Mouse (Mus musculus): ENCODE measurements around the gene Zfyve28.

Gene Zfyve28

DNA sequence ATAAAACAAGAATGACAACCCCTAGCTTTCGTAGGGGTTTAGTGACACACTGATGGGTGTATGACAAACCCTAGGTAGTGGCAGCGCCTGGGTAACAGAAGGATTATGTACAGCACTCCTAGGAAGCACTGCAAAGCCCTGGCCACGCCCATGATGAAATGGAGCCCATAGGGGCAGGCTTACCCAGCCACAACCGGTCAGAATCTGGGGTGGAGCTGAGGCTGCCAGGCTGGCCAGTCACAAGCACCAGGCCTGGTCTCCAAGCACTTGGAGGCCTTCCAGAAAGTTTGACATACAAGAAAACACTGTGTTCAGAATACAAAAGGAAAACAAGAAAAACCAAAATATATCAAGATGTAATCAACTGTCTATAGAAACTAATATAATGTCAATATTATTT, 97.2 kb downstream of the Zfyve28 start:
- in situ Hi-C loops (cut with MboI; ENCODE audit: low pct_unique_long_range_greater_than_20kb in 1 of 2, low sequenced_read_pairs in 2 of 2, unreplicated experiment in 1 of 2) = no loop called here

DNA sequence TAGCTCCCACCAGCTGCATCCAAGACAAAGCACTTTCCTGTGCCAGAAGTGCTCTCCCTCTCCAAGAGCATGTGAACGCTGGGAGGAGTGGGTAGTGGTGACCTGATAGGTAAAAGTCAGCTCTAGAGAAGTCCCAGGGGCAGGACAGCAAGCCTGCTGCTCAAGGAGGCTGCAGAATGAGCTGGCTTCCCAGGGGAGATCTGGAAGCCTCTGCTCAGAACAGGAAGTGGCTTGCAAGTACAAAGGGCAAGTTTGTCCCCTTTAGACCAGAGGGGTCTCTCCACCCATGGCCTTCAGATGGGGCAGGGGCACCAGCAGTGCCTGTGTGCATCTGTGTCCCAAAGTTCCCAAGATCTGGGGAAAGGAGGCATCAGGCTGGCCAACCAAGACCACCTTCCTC, 98.7 kb downstream of the Zfyve28 start:
- in situ Hi-C loops (cut with MboI; ENCODE audit: low pct_unique_long_range_greater_than_20kb in 1 of 2, low sequenced_read_pairs in 2 of 2, unreplicated experiment in 1 of 2) = no loop called here

DNA sequence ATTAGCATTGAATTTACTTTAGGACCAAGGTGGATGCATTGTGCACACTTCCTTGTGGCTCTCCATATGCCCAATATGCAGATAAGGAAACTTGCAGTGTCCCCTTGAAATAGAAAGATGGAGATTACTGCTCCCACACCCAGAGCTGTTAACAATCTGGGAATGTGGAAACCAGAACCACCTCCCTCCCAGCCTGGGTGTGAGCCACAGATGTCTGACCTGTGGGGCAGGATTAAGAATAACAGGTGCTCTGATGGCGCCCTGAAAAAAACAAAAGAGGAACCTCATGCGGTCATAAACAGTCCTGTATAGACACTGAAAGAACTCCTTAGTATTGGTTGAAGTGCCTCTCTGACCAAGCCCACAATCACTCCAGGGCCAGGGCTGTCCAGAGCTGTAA, 99.4 kb downstream of the Zfyve28 start:
- in situ Hi-C loops (cut with MboI; ENCODE audit: low pct_unique_long_range_greater_than_20kb in 1 of 2, low sequenced_read_pairs in 2 of 2, unreplicated experiment in 1 of 2) = no loop called here

DNA sequence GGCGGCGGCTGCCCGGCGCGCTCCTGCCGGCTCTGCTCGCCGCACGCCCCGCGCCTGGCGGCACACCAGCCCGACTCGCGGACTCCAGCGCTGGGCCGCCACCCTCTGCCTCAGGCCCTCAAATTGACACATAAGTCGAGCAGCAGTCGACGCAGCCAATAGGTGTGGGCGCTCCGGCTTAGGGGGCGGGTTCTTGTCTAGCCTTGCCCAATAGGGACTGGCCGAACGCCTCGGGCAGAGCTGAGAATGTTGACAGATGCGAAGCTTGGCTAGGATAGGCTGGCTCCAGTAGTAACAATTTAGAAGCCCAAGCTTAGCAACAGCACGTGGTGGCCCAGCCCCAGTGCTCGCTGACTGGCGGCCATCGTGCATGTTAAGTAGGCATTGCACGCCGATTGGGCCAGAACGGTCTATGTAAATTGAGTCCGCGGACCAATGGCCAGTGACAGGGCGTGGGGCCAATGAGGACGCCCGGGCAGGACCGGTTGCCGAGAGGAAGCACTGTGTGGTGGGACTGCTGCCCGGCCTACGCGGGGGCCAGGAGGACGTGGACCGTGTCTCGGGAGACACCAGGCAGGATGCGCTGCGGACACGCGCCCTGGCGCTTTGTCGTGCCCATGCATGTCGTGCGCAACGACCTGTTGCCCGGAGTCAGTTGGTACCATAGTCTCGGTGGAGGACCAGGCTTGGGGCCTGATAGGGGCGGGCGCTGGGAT, 100.5 kb downstream of the Zfyve28 start, which contains the start of gene Mxd4:
TSS of gene Mxd4 (minus strand) at position 120 of the 716 bp plus-strand sequence.
- in situ Hi-C loops (cut with MboI; ENCODE audit: low pct_unique_long_range_greater_than_20kb in 1 of 2, low sequenced_read_pairs in 2 of 2, unreplicated experiment in 1 of 2) = no loop called here

DNA sequence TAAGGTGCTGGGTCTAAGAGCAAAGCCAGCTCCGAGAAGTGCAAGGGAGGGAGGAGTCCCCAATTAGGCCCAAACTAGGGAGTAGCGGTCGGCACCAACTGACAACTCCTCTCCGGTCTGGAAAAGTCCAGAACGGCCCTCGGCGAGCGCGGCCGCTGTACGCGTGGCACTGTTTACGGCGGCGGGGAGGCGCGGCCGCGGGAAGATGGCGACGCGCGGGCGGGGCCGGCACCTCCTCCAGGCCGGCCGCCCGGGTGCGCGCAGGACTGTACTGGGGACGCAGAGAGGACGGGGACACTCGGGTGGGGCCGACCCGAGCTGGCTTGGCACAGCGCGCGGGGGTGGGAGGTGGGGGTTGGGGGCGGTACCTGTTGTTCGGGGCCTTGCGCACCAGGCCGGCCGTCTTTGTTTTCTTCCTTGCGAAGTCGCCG, 101.3 kb downstream of the Zfyve28 start:
- in situ Hi-C loops (cut with MboI; ENCODE audit: low pct_unique_long_range_greater_than_20kb in 1 of 2, low sequenced_read_pairs in 2 of 2, unreplicated experiment in 1 of 2) = no loop called here

DNA sequence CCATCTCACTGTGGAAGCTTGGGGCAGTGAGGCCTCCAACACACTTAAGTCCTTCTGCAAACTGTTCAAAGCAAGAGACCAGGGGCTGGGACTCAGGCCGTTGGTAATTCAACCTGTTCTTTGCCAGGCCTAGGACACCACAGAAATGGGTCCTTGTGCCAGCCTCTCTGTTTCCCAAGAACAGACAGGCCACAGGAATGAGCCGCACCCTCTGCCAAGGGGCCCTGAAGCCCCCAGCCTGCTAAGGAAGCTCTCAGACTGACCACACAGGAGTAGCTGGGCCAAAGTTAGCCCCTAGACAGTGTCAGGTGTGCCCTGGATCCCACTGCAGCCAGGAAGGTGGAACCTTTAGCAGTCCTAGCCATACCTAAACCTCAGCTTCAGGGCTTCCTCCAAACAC, 101.9 kb downstream of the Zfyve28 start:
- in situ Hi-C loops (cut with MboI; ENCODE audit: low pct_unique_long_range_greater_than_20kb in 1 of 2, low sequenced_read_pairs in 2 of 2, unreplicated experiment in 1 of 2) = no loop called here

DNA sequence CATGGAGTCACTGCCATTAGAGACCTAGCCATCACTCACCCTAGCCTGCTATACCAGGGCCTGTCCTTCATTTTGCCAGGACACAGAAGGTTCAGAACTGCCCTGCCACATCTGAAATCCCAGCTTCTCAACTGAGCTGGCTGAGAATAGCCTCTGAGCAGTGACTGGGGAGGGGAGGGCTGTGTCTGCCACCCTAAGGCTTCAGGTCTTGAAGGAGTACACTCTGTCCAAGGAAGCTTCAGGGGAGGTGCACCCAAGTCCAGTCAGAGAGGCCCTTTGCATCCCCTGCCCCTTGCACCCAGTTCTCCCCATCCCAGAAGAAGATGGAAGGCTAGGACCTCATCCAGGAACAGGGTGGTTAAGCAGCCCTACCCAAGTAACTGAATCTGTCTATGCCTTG, 102.5 kb downstream of the Zfyve28 start:
- in situ Hi-C loops (cut with MboI; ENCODE audit: low pct_unique_long_range_greater_than_20kb in 1 of 2, low sequenced_read_pairs in 2 of 2, unreplicated experiment in 1 of 2) = no loop called here

DNA sequence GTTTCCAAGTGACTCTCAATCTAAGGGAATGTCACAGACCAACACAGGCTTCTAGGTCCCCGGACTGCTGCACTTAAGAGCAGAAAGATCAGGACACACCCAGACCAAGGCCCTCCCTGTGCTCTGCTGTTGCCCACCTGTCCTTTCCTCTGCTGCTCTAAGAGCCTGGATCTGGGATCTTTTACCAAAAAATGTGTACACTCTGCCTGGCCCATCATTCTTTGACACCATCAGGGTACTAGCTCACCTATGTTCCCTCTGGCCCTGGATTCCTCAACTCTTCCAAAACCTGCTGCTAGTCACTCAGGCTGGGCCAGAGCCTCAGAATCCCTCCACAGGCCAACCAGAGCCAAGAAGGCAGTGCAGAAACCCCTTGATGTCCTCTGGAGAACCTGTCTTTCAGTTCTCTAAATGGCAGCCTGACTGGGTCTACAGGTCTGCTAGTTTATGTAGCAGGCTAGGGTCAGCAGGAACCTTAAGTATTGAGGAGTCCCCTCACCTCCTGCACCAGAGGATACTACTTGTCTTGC, 103.1 kb downstream of the Zfyve28 start:
- in situ Hi-C loops (cut with MboI; ENCODE audit: low pct_unique_long_range_greater_than_20kb in 1 of 2, low sequenced_read_pairs in 2 of 2, unreplicated experiment in 1 of 2) = no loop called here

DNA sequence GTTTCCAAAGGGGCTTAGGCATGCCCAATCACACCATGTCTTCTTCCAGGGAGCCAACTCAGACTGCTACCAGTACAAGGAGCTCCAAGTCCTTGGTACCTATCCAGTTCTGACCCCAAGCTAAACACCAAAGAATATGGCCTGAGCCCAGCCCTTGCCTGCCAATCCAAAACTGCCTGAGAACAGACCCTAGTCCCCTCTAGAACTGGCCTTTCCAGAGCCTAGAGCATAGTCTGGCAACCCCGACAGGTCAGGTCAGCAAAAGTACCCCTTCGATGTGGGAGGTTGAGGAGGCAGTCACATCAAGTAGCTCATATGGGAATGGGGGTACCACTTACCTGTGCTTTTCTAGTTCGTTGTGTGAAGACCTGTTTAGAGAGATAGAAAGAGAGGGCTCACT, 104.3 kb downstream of the Zfyve28 start:
- in situ Hi-C loops (cut with MboI; ENCODE audit: low pct_unique_long_range_greater_than_20kb in 1 of 2, low sequenced_read_pairs in 2 of 2, unreplicated experiment in 1 of 2) = no loop called here

DNA sequence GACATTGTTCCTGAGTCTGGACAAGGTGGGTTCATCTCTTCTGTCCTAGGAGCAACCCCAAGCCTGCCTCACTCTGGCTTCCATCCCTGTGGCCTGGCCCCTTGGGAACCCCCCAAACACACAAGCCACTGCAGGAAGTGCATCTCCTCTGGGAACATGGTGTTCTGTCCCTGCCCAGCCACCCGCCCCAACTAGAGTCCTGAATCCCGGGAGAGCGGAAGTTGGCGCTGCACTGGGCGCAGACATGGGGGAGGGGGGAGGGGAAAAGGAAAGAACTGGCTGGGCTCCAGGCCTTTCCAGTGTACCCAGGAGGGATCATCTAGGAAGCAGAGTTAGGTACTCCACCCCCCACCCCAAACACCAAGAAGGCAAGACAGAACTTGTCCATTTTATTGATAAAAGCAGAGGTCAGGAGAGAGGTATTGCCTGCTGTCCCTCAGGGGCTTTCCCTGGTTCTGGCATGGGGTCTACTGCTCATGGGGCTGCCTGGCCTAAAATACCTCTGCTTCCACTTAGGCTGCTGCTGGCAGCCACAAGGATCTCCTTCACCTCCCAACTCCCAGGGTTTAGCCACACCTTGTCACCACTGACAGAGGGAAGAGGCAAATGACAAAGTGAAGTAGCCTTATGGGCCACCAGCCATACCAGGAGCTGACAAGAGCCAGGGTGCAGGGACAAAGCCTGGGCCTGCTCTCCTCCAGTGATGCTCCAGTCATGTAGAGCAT, 104.9 kb downstream of the Zfyve28 start:
- in situ Hi-C loops (cut with MboI; ENCODE audit: low pct_unique_long_range_greater_than_20kb in 1 of 2, low sequenced_read_pairs in 2 of 2, unreplicated experiment in 1 of 2) = no loop called here

DNA sequence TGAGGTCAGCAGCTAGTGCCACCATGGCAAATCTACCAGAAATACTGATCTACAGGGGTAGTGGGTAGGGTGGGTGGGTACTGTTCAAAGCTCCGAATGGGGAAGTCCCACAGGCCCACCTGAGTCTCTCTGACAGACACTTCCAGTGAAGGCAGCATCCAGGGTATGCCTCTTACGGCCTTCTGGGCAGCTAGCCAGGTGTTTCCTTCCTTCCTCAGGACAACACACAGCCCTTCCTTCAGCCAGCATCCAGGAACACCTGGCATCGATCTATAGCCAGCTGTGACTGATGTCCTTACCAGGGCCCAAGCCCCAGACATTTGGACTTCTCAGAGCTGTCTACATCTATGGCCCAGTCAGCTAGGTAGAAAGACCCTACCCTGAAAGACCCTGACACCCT, 105.8 kb downstream of the Zfyve28 start:
- in situ Hi-C loops (cut with MboI; ENCODE audit: low pct_unique_long_range_greater_than_20kb in 1 of 2, low sequenced_read_pairs in 2 of 2, unreplicated experiment in 1 of 2) = no loop called here

DNA sequence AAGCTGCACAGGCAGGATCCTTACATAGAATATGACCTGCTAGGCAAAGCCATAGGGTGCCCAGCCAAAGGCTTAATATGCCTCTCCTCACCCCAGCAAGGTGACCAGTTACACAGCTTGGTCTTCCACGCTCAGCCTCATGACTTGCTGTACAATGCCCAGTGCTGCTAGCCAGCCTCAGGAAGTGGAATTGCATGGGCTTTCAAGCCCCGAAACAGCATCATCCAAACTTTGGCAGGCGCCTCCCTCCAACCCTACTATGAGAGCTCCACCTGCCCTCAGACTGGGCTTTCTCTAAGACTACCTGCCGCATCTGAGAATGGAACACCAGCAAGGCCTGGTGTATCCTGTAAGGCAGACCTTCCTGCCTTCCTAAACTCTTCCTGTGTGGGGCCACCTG, 110.4 kb downstream of the Zfyve28 start:
- in situ Hi-C loops (cut with MboI; ENCODE audit: low pct_unique_long_range_greater_than_20kb in 1 of 2, low sequenced_read_pairs in 2 of 2, unreplicated experiment in 1 of 2) = no loop called here

DNA sequence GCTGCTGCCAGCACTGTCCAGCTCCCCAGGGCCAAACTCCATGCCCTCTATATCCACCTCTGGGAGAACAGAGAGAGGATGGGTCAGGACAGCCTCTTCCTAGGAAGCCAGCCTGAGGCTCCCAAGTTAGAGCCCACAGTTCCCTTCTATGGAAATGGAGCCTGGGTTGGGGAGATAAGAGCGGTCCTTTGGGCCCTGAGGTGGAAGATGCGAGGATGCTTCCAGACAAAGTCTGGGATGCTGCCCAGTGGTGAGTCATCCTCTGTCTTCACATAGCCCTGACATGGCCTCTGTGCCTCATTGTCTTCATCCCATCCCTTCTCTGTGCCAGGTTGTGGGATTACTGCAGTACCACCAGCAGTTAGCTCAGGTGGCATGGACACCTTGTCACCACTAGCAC, 111.2 kb downstream of the Zfyve28 start:
- in situ Hi-C loops (cut with MboI; ENCODE audit: low pct_unique_long_range_greater_than_20kb in 1 of 2, low sequenced_read_pairs in 2 of 2, unreplicated experiment in 1 of 2) = no loop called here

DNA sequence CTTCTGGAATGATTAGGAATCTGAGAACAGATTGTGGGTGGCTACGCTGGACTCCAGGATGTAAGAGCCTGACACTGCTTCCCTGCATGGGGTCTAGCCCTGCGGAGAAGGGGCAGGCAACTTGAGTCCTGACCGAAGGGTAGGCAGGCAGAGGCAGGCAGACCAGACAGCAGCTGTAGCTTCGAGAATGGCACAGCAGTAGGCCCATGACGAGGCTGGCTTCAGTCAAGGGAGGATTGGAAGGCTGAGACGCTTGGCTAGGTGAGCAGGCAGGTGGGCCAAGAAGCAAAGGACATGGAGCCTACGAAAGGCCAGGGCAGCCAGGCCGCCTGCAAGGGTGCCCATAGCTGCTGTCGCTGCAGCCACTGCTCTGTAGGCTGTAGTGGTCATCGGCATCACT, 111.6 kb downstream of the Zfyve28 start:
- in situ Hi-C loops (cut with MboI; ENCODE audit: low pct_unique_long_range_greater_than_20kb in 1 of 2, low sequenced_read_pairs in 2 of 2, unreplicated experiment in 1 of 2) = no loop called here

DNA sequence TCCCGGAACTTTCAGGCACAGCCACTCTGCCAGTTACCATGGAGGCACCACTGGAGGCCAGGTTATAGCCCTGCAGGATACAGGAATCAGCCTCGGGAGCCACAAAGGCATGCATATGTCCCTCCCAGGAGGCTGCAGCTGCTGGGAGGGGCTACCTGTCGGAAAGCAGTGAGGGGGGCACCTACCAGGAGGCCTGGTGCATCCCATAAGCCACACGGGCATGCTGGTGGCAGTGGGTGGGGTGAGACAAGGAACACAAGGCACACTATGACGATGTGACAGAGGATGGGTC, 112.9 kb downstream of the Zfyve28 start:
- in situ Hi-C loops (cut with MboI; ENCODE audit: low pct_unique_long_range_greater_than_20kb in 1 of 2, low sequenced_read_pairs in 2 of 2, unreplicated experiment in 1 of 2) = no loop called here

DNA sequence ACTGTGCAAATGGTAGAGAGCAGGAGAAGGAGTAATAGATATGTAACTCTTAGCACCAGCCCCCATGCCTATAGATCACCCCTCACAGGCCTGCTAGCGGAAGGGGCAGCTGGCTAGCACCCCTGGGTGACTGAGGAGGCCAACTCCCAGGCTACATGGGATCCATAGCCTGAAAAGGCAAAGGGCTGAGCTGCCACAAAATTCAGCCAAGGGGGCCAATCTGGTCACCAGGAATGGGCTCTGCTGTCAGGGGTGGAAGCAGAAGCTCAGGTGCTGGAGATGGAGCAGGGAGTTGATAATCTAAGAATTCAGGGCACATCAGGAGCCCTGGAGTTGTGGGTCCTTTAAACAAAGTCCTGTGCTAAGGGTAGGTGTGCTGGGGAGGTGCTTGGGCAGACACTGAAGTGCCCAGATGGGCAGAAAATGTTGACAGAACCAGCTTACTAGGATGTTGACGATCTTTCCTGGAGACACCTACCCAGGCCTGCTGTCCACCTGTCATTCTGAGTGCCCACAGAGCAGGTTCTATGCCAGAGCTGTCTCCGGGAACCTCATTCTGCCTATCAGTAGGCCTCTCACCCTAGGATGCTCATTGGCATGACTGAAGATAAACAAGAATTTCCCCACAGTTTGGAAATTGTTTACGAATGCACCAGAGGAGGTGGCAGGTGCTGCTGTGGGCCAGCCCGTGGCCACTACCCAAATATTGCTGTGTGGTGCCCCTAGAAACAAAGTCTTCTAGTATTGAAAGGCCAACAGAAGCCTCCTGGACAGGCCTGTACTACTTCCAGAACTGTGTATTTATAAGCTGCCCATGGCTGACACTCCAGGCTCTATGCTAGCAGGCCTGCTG, 113.5 kb downstream of the Zfyve28 start:
- in situ Hi-C loops (cut with MboI; ENCODE audit: low pct_unique_long_range_greater_than_20kb in 1 of 2, low sequenced_read_pairs in 2 of 2, unreplicated experiment in 1 of 2) = no loop called here

DNA sequence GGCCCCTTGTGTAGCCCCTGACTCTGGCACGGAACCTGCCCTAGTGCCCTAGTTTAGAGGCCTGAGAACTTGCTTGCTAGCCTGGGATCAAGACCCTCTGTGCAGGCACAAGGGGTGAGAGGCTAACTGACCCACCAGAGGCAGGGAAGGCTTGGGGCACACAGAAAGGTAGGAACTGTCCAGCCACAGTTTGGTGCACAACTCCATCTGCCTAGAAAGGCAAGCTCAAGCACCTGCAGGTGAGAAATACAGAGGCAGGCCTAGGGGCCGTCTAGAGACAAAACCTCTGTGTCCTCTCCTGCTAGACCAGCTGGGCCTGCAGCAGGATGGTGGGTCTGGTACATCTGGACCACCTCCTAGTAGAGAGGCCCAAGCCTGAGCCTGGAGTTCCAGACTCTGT, 114.2 kb downstream of the Zfyve28 start:
- in situ Hi-C loops (cut with MboI; ENCODE audit: low pct_unique_long_range_greater_than_20kb in 1 of 2, low sequenced_read_pairs in 2 of 2, unreplicated experiment in 1 of 2) = no loop called here

DNA sequence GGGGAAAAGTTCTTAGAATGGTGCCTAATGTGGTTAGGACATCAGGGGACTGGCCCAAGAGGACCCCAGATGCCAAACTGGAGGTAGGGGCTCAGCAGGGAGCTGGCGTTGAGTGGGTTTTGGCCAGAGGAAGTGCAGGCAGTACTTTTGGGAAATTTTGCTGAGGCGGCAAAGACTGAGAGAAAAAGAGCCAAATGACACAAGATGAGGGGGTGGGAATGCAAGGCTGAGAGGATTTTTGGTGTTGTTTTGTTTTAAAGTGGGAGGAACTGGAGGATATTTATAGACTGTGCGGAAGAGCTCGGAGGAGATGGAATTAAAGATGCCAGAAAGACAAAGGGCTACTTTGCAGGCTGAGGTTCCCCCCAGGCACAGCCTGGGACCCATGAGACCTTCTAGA, 117.5 kb downstream of the Zfyve28 start:
- in situ Hi-C loops (cut with MboI; ENCODE audit: low pct_unique_long_range_greater_than_20kb in 1 of 2, low sequenced_read_pairs in 2 of 2, unreplicated experiment in 1 of 2) = no loop called here

DNA sequence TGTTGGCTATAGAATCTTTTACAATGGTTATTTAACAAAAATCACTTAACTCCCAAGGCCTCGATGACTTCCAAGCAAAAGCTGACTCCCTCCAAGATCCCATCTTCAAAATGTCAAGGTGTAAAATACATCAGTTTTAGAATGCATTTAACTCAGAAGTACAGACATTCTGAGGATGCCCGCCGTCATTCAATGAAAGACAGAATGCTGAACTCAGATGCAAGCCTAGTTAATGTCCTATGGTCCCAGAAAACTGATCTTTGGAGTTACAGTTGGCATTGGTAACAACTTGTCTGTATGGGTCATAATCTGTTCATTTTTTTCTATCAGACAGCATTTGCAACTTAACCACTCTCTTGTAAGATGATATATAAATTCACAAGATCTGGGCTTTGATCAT, 118.3 kb downstream of the Zfyve28 start:
- in situ Hi-C loops (cut with MboI; ENCODE audit: low pct_unique_long_range_greater_than_20kb in 1 of 2, low sequenced_read_pairs in 2 of 2, unreplicated experiment in 1 of 2) = no loop called here

Data from mouse embryonic stem cell (cell line).